Mouse (Mus musculus) MEL (cell line): Measurements from ENCODE around the gene Shbg. TPM values are rescaled to one million over a fixed set of nuclear protein-coding genes. Genes with fewer than 3 reads are reported as not detected.

ENCODE experiments used
- DNase-seq: peaks from one replicate; pipeline ENCODE4 v3.0.0; 2011; ENCODE audit warnings: low read depth, low spot score
- H3K27ac ChIP-seq: 2 replicates; pipeline ENCODE4 v1.5.1; 2012; ENCODE audit warnings: low read depth, mild to moderate bottlenecking, control low read depth, low read length, moderate library complexity; ENCODE audit not compliant: control insufficient read depth
- H3K27me3 ChIP-seq, 2 experiments: fragments of 150-350 bp in 1 of 2; sonication (generic) in 1 of 2; 2 replicates each; pipeline ENCODE4 v1.6.1; 2012; ENCODE audit warnings: low read length in 2 of 2, mild to moderate bottlenecking in 2 of 2, improper control_type of control experiment in 1 of 2, moderate library complexity in 1 of 2; ENCODE audit not compliant: insufficient read depth in 2 of 2, control insufficient read depth in 1 of 2
- H3K36me3 ChIP-seq, 2 experiments: 2 replicates each; pipeline ENCODE4 v1.6.1; 2012 to 2014; ENCODE audit warnings: low read length in 2 of 2, improper control_type of control experiment in 1 of 2, inconsistent platforms in 1 of 2, mild to moderate bottlenecking in 1 of 2; ENCODE audit not compliant: insufficient read depth in 2 of 2, control insufficient read depth in 1 of 2
- H3K4me1 ChIP-seq, 2 experiments: fragments of 150-350 bp in 1 of 2; sonication (generic) in 1 of 2; 2 replicates each; pipeline ENCODE4 v1.6.1; 2012; ENCODE audit warnings: low read length in 2 of 2, improper control_type of control experiment in 1 of 2, mild to moderate bottlenecking in 1 of 2; ENCODE audit not compliant: insufficient read depth in 2 of 2, control insufficient read depth in 1 of 2
- H3K4me3 ChIP-seq, 2 experiments: fragments of 150-350 bp in 1 of 2; sonication (generic) in 1 of 2; 2 replicates each; pipeline ENCODE4 v1.5.1; 2012; ENCODE audit warnings: low read depth in 2 of 2, low read length in 2 of 2, mild to moderate bottlenecking in 2 of 2, moderate library complexity in 2 of 2, control low read depth in 1 of 2, improper control_type of control experiment in 1 of 2; ENCODE audit not compliant: control insufficient read depth in 1 of 2, insufficient read depth in 1 of 2
- H3K79me2 ChIP-seq: 2 replicates; pipeline ENCODE4 v1.6.1; 2012; ENCODE audit warnings: mild to moderate bottlenecking, low read length, moderate library complexity; ENCODE audit not compliant: control insufficient read depth, poor library complexity, insufficient read depth
- H3K9ac ChIP-seq: 2 replicates; pipeline ENCODE4 v1.6.1; 2012; ENCODE audit warnings: low read depth, mild to moderate bottlenecking, control low read depth, low read length, moderate library complexity; ENCODE audit not compliant: control insufficient read depth, poor library complexity, severe bottlenecking
- H3K9me3 ChIP-seq: fragments of 150-350 bp; sonication (generic); replicated peaks from 2 replicates; pipeline ENCODE4 v1.6.1; 2012; ENCODE audit warnings: mild to moderate bottlenecking, low read length, improper control_type of control experiment, moderate library complexity; ENCODE audit not compliant: insufficient read depth
- ETS1 ChIP-seq: IDR thresholded peaks from 2 replicates; pipeline ENCODE4 v1.6.1; 2012; ENCODE audit warnings: low read depth, mild to moderate bottlenecking, inconsistent platforms, low read length, improper control_type of control experiment, moderate library complexity
- KAT2A ChIP-seq: conservative IDR thresholded peaks from 2 replicates; pipeline ENCODE4 v1.6.1; 2012; ENCODE audit warnings: low read depth, low read length, improper control_type of control experiment, inconsistent platforms
- MAFK ChIP-seq: IDR thresholded peaks from 2 replicates; pipeline ENCODE4 v1.6.1; 2011; ENCODE audit warnings: low read depth, mild to moderate bottlenecking, low read length, improper control_type of control experiment, borderline replicate concordance
- MAZ ChIP-seq: IDR thresholded peaks from 2 replicates; pipeline ENCODE4 v1.6.1; 2012; ENCODE audit warnings: low read depth, mild to moderate bottlenecking, inconsistent platforms, low read length, improper control_type of control experiment
- MXI1 ChIP-seq: IDR thresholded peaks from 2 replicates; pipeline ENCODE4 v1.6.1; 2011; ENCODE audit warnings: mild to moderate bottlenecking, low read depth, low read length, improper control_type of control experiment
- MYB ChIP-seq: IDR thresholded peaks from 2 replicates; pipeline ENCODE4 v1.6.1; 2011; ENCODE audit warnings: mild to moderate bottlenecking, low read depth, low read length, improper control_type of control experiment
- MYC ChIP-seq: IDR thresholded peaks from 2 replicates; pipeline ENCODE4 v1.6.1; 2011; ENCODE audit warnings: low read depth, mild to moderate bottlenecking, low read length, improper control_type of control experiment, moderate library complexity
- NRF1 ChIP-seq: IDR thresholded peaks from 2 replicates; pipeline ENCODE4 v1.6.1; 2014; ENCODE audit warnings: low read depth, mild to moderate bottlenecking, inconsistent platforms, low read length, improper control_type of control experiment, moderate library complexity; ENCODE audit not compliant: poor library complexity, insufficient read depth, severe bottlenecking
- POLR2A ChIP-seq, 2 experiments: IDR thresholded peaks; 2 replicates each; pipeline ENCODE4 v1.6.1; 2011 to 2012; ENCODE audit warnings: low read length in 2 of 2, mild to moderate bottlenecking in 2 of 2, control low read depth in 1 of 2, improper control_type of control experiment in 1 of 2, low read depth in 1 of 2, moderate library complexity in 1 of 2; ENCODE audit not compliant: control insufficient read depth in 1 of 2, insufficient read depth in 1 of 2, poor library complexity in 1 of 2
- POLR2AphosphoS2 ChIP-seq: IDR thresholded peaks from 2 replicates; pipeline ENCODE4 v1.6.1; 2011; ENCODE audit warnings: low read length, improper control_type of control experiment
- POLR2AphosphoS5 ChIP-seq: IDR thresholded peaks from 2 replicates; pipeline ENCODE4 v1.6.1; 2012; ENCODE audit warnings: low read depth, borderline replicate concordance, mild to moderate bottlenecking, inconsistent platforms, low read length, moderate library complexity, mixed read lengths
- RAD21 ChIP-seq: IDR thresholded peaks from 2 replicates; pipeline ENCODE4 v1.6.1; 2011; ENCODE audit warnings: mild to moderate bottlenecking, low read depth, low read length, improper control_type of control experiment
- RCOR1 ChIP-seq: IDR thresholded peaks from 2 replicates; pipeline ENCODE4 v1.6.1; 2012; ENCODE audit warnings: low read depth, mild to moderate bottlenecking, inconsistent platforms, low read length, improper control_type of control experiment
- SMC3 ChIP-seq: IDR thresholded peaks from 2 replicates; pipeline ENCODE4 v1.6.1; 2011; ENCODE audit warnings: low read depth, low read length, improper control_type of control experiment
- USF1 ChIP-seq: IDR thresholded peaks from 2 replicates; pipeline ENCODE4 v1.6.1; 2014; ENCODE audit warnings: low read depth, mild to moderate bottlenecking, inconsistent platforms, low read length, improper control_type of control experiment, moderate library complexity
- ZKSCAN1 ChIP-seq: IDR thresholded peaks from 2 replicates; pipeline ENCODE4 v1.6.1; 2012; ENCODE audit warnings: low read depth, mild to moderate bottlenecking, inconsistent platforms, low read length, improper control_type of control experiment, moderate library complexity
- ZMIZ1 ChIP-seq: IDR thresholded peaks from 2 replicates; pipeline ENCODE4 v1.6.1; 2012; ENCODE audit warnings: low read depth, mild to moderate bottlenecking, inconsistent platforms, low read length, improper control_type of control experiment, moderate library complexity
- ZNF384 ChIP-seq: IDR thresholded peaks from 2 replicates; pipeline ENCODE4 v1.6.1; 2012; ENCODE audit warnings: low read depth, mild to moderate bottlenecking, inconsistent platforms, low read length, improper control_type of control experiment
- polyA plus RNA-seq, 2 experiments: library from polyadenylated mRNA; stranded (reverse) in 1 of 2; unstranded in 1 of 2; fragments of >175 nt in 1 of 2; fragments of >200 nt in 1 of 2; gene quantifications; 2 replicates each; pipeline versions ENCODE4 v1.2.1 to v1.2.4; 2012; ENCODE audit warnings: low replicate concordance in 2 of 2, low read depth in 1 of 2; ENCODE audit not compliant: insufficient read length in 2 of 2, insufficient read depth in 1 of 2, missing spikeins in 1 of 2
- total RNA-seq: library from RNA; depleted of rRNA; stranded (reverse); fragments of 300-350 nt; gene quantifications from 2 replicates; pipeline ENCODE4 v1.2.3, GENCODE M21; 2012

Gene Shbg
- total and polyA plus RNA-seq, 3 experiments: not detected

GRCm38 (mm10) chr11:69592799-69593198 is 24.9 kb downstream of the Shbg start (continued):
- no peak for TF ChIP-seq RCOR1
- TF ChIP-seq, all 39 proteins: peak for 9

GRCm38 (mm10) chr11:69591899-69592637 is 25.6 kb downstream of the Shbg start:
- no peak for TF ChIP-seq KAT2A
- no peak for TF ChIP-seq SMC3
- TF ChIP-seq NRF1: no peak
- no peak for TF ChIP-seq ZNF384
- TF ChIP-seq POLR2AphosphoS5: no peak
- TF ChIP-seq MYC: no peak
- TF ChIP-seq MAFK: no peak
- TF ChIP-seq MYB: no peak
- 0 out of 2 replicates have a peak, but pooled peaks have one; percentile 53 for TF ChIP-seq POLR2AphosphoS2
- peak; percentile 33; the same call in 1 of the 2 replicates for TF ChIP-seq MXI1
- peak in 1 of 2 experiments; percentile 22; a peak in 1 of 4 replicates for TF ChIP-seq POLR2A (IDR thresholded peaks at IDR 0.05; ENCODE audit: control insufficient read depth in 1 of 2, insufficient read depth in 1 of 2, low read depth in 1 of 2, low read length in 2 of 2, poor library complexity in 1 of 2)
- TF ChIP-seq RAD21: no peak
- no peak for TF ChIP-seq ZKSCAN1
- TF ChIP-seq ZMIZ1: no peak
- H3K4me1 ChIP-seq: peaks cover 17 to 40% of the 10 kb centered on the region in 2 experiments
- H3K27ac ChIP-seq: peak overlapping the region; percentile 53
- peak overlapping the region; percentile 23; the same call in 1 of the 2 replicates for H3K9ac ChIP-seq
- H3K27me3 ChIP-seq: no peaks in the 10 kb centered on the region
- no peak for DNase-seq
- H3K36me3 ChIP-seq: peaks cover 19 to 50% of the 10 kb centered on the region in 2 experiments
- H3K79me2 ChIP-seq: no peaks in the 10 kb centered on the region
- H3K9me3 ChIP-seq: no peaks in the 10 kb centered on the region
- no peak overlapping the region for H3K4me3 ChIP-seq

GRCm38 (mm10) chr11:69591424-69591823 is 26.3 kb downstream of the Shbg start:
- DNase-seq: no peak
- H3K9ac ChIP-seq: no peak overlapping the region
- no peaks in the 10 kb centered on the region for H3K27me3 ChIP-seq
- no peaks in the 10 kb centered on the region for H3K9me3 ChIP-seq
- peaks cover 18 to 44% of the 10 kb centered on the region in 2 experiments for H3K4me1 ChIP-seq
- no peak overlapping the region for H3K4me3 ChIP-seq
- TF ChIP-seq POLR2A (IDR thresholded peaks at IDR 0.05; ENCODE audit: control insufficient read depth in 1 of 2, insufficient read depth in 1 of 2, low read depth in 1 of 2, low read length in 2 of 2, poor library complexity in 1 of 2): peak in 1 of 2 experiments; percentile 23; a peak in 2 of 4 replicates
- TF ChIP-seq SMC3: no peak
- 0 out of 2 replicates have a peak, but pooled peaks have one; percentile 17 for TF ChIP-seq MAZ
- TF ChIP-seq ETS1: 0 out of 2 replicates have a peak, but pooled peaks have one; percentile 12
- no peak for TF ChIP-seq USF1
- peak; percentile 66 for TF ChIP-seq ZNF384
- TF ChIP-seq ZMIZ1: no peak
- H3K79me2 ChIP-seq: peaks cover 2% of the 10 kb centered on the region; the same call in 1 of the 2 replicates
- peaks cover 23 to 55% of the 10 kb centered on the region in 2 experiments for H3K36me3 ChIP-seq
- peak overlapping the region; percentile 19; the same call in 1 of the 2 replicates for H3K27ac ChIP-seq
